Mouse (Mus musculus): ENCODE data around the gene Neu4. TPM values are rescaled to one million over a fixed set of nuclear protein-coding genes. Genes with fewer than 3 reads are reported as not detected.
"Not testable (repeated sequence)": the region's sequence is repeated elsewhere in the genome, so short reads cannot be mapped to it uniquely, and the experiment has no call there.

Gene Neu4
- polyA plus RNA-seq, 1 experiment from 2014 or later: not detected

DNA sequence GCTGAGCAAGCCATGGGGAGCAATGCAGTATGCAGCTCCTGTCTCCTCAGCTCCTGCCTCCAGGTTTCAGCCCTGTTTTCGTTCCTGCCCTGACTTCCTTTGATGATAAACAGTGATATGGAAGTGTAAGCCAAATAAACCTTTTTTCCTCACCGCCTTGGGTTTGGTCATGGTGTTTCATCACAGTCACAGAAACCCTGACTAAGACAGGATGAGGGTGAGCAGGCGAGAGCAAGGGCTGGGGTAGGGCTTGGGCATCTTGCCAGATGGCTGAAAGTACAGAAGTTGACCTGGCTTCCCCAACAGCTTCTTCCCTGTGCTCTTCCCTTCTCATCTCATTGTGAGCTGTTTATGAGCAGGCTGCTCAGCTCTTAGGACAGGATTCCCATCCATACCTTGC lies 35.7 kb downstream of the Neu4 start:
- 86% methylated on average over 3 of the region's 3 CpGs for WGBS
- ATAC-seq (ENCODE audit: low FRiP score): no peak
- H3K4me3 ChIP-seq (replicated peaks): no peak overlapping the region
- no peaks in the 10 kb centered on the region for H3K4me1 ChIP-seq
- H3K9ac ChIP-seq: no peak overlapping the region
- H3K27ac ChIP-seq: no peak overlapping the region
- no peaks in the 10 kb centered on the region for H3K36me3 ChIP-seq (replicated peaks)
- H3K9me3 ChIP-seq: no peaks in the 10 kb centered on the region
- no peak overlapping the region for H3K4me2 ChIP-seq
- no peaks in the 10 kb centered on the region for H3K27me3 ChIP-seq

DNA sequence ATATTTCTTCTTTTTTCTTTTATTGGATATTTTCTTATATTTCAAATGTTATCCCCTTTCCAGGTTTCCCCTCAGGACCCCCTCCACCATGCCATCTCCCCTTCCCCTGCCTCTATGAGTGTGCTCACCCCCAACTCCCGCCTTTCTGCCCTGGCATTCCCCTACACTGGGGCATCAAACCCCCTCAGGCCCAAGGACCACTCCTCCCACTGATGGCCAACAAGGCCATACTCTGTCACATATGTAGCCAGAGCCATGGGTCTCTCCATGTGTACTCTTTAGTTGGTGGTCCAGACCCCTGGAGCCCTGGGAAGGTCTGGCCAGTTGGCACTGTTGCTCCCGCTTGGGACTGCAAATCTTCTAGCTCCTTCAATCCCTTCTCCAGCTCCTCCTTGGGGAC lies 37.1 kb downstream of the Neu4 start:
- Histone ChIP-seq H3K4me3 (replicated peaks) (no peak overlapping the region), H3K9ac (no peak overlapping the region), H3K9me3 (no peaks in the 10 kb centered on the region), H3K4me2 (no peak overlapping the region), H3K27ac (no peak overlapping the region), H3K27me3 (no peaks in the 10 kb centered on the region), H3K4me1 (no peaks in the 10 kb centered on the region), H3K36me3 (replicated peaks) (no peaks in the 10 kb centered on the region)
- WGBS: 93% methylated on average over 2 of the region's 2 CpGs
- ATAC-seq (ENCODE audit: low FRiP score): no peak

DNA sequence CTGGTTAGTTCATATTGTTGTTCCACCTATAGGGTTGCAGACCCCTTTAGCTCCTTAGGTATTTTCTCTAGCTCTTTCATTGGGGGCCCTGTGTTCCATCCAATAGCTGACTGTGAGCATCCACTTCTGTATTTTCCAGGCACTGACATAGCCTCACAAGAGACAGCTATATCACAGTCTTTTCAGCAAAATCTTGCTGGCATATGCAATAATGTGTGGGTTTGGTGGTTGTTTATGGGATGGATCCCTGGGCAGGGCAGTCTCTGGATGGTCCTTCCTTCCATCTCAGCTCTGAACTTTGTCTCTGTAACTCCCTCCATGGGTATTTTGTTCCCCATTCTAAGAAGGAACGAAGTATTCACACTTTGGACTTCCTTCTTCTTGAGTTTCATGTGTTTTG lies 38.0 kb downstream of the Neu4 start:
- H3K4me1 ChIP-seq; H3K9me3 ChIP-seq; H3K9ac ChIP-seq; H3K4me2 ChIP-seq; H3K4me3 ChIP-seq (replicated peaks); H3K27me3 ChIP-seq; H3K36me3 ChIP-seq (replicated peaks); H3K27ac ChIP-seq; ATAC-seq (ENCODE audit: low FRiP score): not testable (repeated sequence)
- WGBS: 69% methylated on average over 1 of the region's 1 CpGs

DNA sequence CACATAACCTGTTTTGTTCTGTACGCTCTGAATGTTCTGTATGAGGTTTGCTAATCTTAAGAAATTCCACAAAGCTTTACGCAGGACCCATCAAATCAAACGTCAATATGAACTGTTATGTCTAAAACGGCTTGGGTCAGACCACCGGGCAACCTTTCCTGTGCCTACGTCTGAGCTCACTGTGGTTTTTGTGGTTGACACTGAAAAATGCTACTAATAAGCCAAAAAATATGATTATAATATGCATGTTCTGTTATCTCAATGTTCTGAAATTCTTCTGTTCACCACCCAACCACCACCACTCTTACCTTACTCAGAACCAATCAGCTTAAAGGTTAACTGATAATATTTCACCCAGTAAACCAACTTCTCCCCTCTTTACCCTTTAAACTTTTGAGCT lies 54.5 kb downstream of the Neu4 start:
- Histone ChIP-seq H3K36me3 (replicated peaks) (no peaks in the 10 kb centered on the region), H3K4me3 (replicated peaks) (no peak overlapping the region), H3K27ac (no peak overlapping the region), H3K4me2 (no peak overlapping the region), H3K4me1 (no peaks in the 10 kb centered on the region), H3K9me3 (no peaks in the 10 kb centered on the region), H3K9ac (no peak overlapping the region), H3K27me3 (no peaks in the 10 kb centered on the region)
- WGBS: 88% methylated on average over 6 of the region's 6 CpGs
- ATAC-seq (ENCODE audit: low FRiP score): no peak

DNA sequence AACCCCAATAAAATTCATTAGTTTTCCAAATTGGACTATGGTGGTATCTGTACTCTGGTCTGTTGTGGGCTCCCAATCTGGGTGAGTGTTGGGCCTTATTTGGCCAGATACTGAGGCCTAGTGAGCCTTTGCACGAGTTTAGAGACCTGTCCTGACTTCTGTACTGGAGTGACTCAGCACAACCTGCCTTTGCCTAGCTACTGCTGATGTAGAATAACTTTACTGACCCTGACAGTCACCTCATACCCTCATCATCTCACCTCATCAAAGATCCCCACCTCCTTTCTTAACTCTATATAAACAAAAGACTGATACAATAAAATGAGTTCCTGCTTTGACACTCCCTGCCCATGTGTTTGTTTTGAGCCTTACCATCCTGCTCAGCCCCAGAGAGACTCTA lies 56.5 kb downstream of the Neu4 start:
- no peak for ATAC-seq (ENCODE audit: low FRiP score)
- no peak overlapping the region for H3K4me2 ChIP-seq
- no peaks in the 10 kb centered on the region for H3K36me3 ChIP-seq (replicated peaks)
- H3K27ac ChIP-seq: no peak overlapping the region
- H3K4me1 ChIP-seq: no peaks in the 10 kb centered on the region
- H3K9me3 ChIP-seq: no peaks in the 10 kb centered on the region
- H3K4me3 ChIP-seq (replicated peaks): no peak overlapping the region
- peaks cover 7% of the 10 kb centered on the region; the same call in 1 of the 2 replicates for H3K27me3 ChIP-seq
- H3K9ac ChIP-seq: no peak overlapping the region
- WGBS: 45% methylated on average over 1 of the region's 1 CpGs

Other genes starting within 250 kb of the Neu4 start
- gene Dtymk, start 218.5 kb upstream of the Neu4 start, polyA plus RNA-seq (2016; fragmentation: Nextera tagmentation; extraction: Ambion mirVana): 241 and 246 TPM in 2 replicates
- gene Ing5, start 216.5 kb upstream of the Neu4 start, polyA plus RNA-seq (2016; fragmentation: Nextera tagmentation; extraction: Ambion mirVana): 19.4 and 20.9 TPM in 2 replicates
- gene D2hgdh, start 195.5 kb upstream of the Neu4 start, polyA plus RNA-seq (2016; fragmentation: Nextera tagmentation; extraction: Ambion mirVana): 13.2 and 13.9 TPM in 2 replicates
- not detected in 2 replicates for gene Gal3st2, start 159.1 kb upstream of the Neu4 start, polyA plus RNA-seq (2016; fragmentation: Nextera tagmentation; extraction: Ambion mirVana)
- 0.10 TPM in 1 of 2 replicates, not detected in the other for gene Gal3st2b, start 102.1 kb upstream of the Neu4 start, polyA plus RNA-seq (2016; fragmentation: Nextera tagmentation; extraction: Ambion mirVana)
- gene Gal3st2c, start 29.9 kb upstream of the Neu4 start, polyA plus RNA-seq (2016; fragmentation: Nextera tagmentation; extraction: Ambion mirVana): not detected in 2 replicates
- 0.09 TPM in 1 of 2 replicates, not detected in the other for gene Pdcd1, start 32.1 kb downstream of the Neu4 start, polyA plus RNA-seq (2016; fragmentation: Nextera tagmentation; extraction: Ambion mirVana)

All from forebrain, embryonic 12.5 days (tissue).